Mouse (Mus musculus): ENCODE data around the gene Sgsm3. TPM values are rescaled to one million over a fixed set of nuclear protein-coding genes. Genes with fewer than 3 reads are reported as not detected.

The Sgsm3 gene
- polyA plus RNA-seq, 1 experiment from 2014 or later: 26.8 TPM

DNA sequence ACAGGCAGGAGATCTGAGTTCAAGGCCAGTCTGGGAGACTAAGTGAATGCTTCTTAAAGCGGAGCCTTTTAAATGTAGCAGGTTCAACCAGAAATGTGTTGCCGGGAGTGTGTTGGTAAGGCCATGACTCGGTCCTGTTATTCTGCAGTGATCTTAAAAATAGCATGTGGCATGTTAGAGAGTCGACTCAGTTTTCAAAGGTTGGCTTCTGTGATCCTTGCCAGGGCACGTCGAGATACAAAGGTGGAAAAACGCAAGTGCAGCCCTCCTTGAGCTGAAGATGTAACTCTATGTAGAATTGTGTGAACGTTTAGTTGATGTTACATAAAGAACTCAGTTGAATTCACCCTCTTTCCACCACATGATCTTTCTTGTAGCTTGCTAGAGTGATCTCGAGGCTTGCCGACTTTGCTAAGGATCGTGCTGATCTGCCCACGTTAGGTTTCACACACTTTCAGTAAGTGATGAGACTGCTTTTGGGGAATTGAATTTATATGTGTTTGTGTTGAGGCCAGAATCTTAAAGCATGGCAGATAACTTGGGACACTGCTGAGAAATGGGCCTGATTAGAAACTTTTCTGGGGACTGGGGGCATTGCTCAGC lies 21.6 kb upstream of the Sgsm3 start:
- Histone ChIP-seq H3K9me3 (ENCODE audit: control insufficient read depth, low read length) (no peaks in the 10 kb centered on the region), H3K27ac (ENCODE audit: low read depth, low read length) (no peak overlapping the region), H3K4me3 (ENCODE audit: low read depth, low read length) (no peak overlapping the region), H3K36me3 (ENCODE audit: control insufficient read depth, insufficient read depth, low read length) (peaks cover 27% of the 10 kb centered on the region), H3K27me3 (ENCODE audit: control insufficient read depth, insufficient read depth, low read length) (no peaks in the 10 kb centered on the region), H3K4me2 (no peak overlapping the region), H3K4me1 (ENCODE audit: control insufficient read depth, insufficient read depth, low read length) (peaks cover 3% of the 10 kb centered on the region; the same call in 1 of the 2 replicates), H3K9ac (ENCODE audit: low read length) (no peak overlapping the region)
- WGBS: 94% methylated on average over 12 of the region's 12 CpGs
- DNase-seq (ENCODE audit: low spot score, missing footprints) (peak; percentile 31), ATAC-seq (ENCODE audit: low FRiP score) (no peak)

- no peak overlapping the region for H3K9ac ChIP-seq (ENCODE audit: low read length)
- no peaks in the 10 kb centered on the region for H3K9me3 ChIP-seq (ENCODE audit: control insufficient read depth, low read length)
- no peak overlapping the region for H3K4me3 ChIP-seq (ENCODE audit: low read depth, low read length)
- H3K4me1 ChIP-seq (ENCODE audit: control insufficient read depth, insufficient read depth, low read length): no peaks in the 10 kb centered on the region
- 93% methylated on average over 1 of the region's 1 CpGs for WGBS
- no peak overlapping the region for H3K4me2 ChIP-seq
- peaks cover 30% of the 10 kb centered on the region for H3K36me3 ChIP-seq (ENCODE audit: control insufficient read depth, insufficient read depth, low read length)
- ATAC-seq (ENCODE audit: low FRiP score) (no peak), DNase-seq (ENCODE audit: low spot score, missing footprints) (no peak)
- no peaks in the 10 kb centered on the region for H3K27me3 ChIP-seq (ENCODE audit: control insufficient read depth, insufficient read depth, low read length)
- H3K27ac ChIP-seq (ENCODE audit: low read depth, low read length): no peak overlapping the region
Observed at GRCm38 (mm10) chr15:80969371-80969770, 8.2 kb upstream of the Sgsm3 start.

GRCm38 (mm10) chr15:80974311-80974710 lies 3.3 kb upstream of the Sgsm3 start:
- DNase-seq (ENCODE audit: low spot score, missing footprints): no peak
- 62% methylated on average over 5 of the region's 5 CpGs for WGBS

GRCm38 (mm10) chr15:80975666-80976065 lies 1.9 kb upstream of the Sgsm3 start:
- Histone ChIP-seq H3K9me3 (ENCODE audit: control insufficient read depth, low read length) (no peaks in the 10 kb centered on the region), H3K36me3 (ENCODE audit: control insufficient read depth, insufficient read depth, low read length) (no peaks in the 10 kb centered on the region), H3K4me3 (ENCODE audit: low read depth, low read length) (no peak overlapping the region), H3K9ac (ENCODE audit: low read length) (no peak overlapping the region), H3K4me2 (no peak overlapping the region), H3K27ac (ENCODE audit: low read depth, low read length) (no peak overlapping the region), H3K4me1 (ENCODE audit: control insufficient read depth, insufficient read depth, low read length) (0 out of 2 replicates have a peak, but pooled peaks cover 3% of the 10 kb centered on the region), H3K27me3 (ENCODE audit: control insufficient read depth, insufficient read depth, low read length) (no peaks in the 10 kb centered on the region)
- ATAC-seq (ENCODE audit: low FRiP score): no peak
- no peak for DNase-seq (ENCODE audit: low spot score, missing footprints)
- WGBS: 87% methylated on average over 3 of the region's 3 CpGs

More at GRCm38 (mm10) chr15:80974311-80974710, 3.3 kb upstream of the Sgsm3 start:
- Histone ChIP-seq H3K27ac (ENCODE audit: low read depth, low read length) (no peak overlapping the region), H3K4me1 (ENCODE audit: control insufficient read depth, insufficient read depth, low read length) (0 out of 2 replicates have a peak, but pooled peaks cover 3% of the 10 kb centered on the region), H3K27me3 (ENCODE audit: control insufficient read depth, insufficient read depth, low read length) (no peaks in the 10 kb centered on the region), H3K9ac (ENCODE audit: low read length) (no peak overlapping the region), H3K4me2 (no peak overlapping the region), H3K36me3 (ENCODE audit: control insufficient read depth, insufficient read depth, low read length) (peaks cover 5% of the 10 kb centered on the region; the same call in 1 of the 2 replicates), H3K4me3 (ENCODE audit: low read depth, low read length) (no peak overlapping the region), H3K9me3 (ENCODE audit: control insufficient read depth, low read length) (no peaks in the 10 kb centered on the region)
- no peak for ATAC-seq (ENCODE audit: low FRiP score)

- H3K27ac ChIP-seq (ENCODE audit: low read depth, low read length): no peak overlapping the region
- ATAC-seq (ENCODE audit: low FRiP score): no peak
- no peaks in the 10 kb centered on the region for H3K27me3 ChIP-seq (ENCODE audit: control insufficient read depth, insufficient read depth, low read length)
- no peaks in the 10 kb centered on the region for H3K36me3 ChIP-seq (ENCODE audit: control insufficient read depth, insufficient read depth, low read length)
- no peak overlapping the region for H3K4me2 ChIP-seq
- WGBS: 88% methylated on average over 4 of the region's 4 CpGs
- no peak overlapping the region for H3K9ac ChIP-seq (ENCODE audit: low read length)
- DNase-seq (ENCODE audit: low spot score, missing footprints): no peak
- no peaks in the 10 kb centered on the region for H3K9me3 ChIP-seq (ENCODE audit: control insufficient read depth, low read length)
- 0 out of 2 replicates have a peak, but pooled peaks cover 3% of the 10 kb centered on the region for H3K4me1 ChIP-seq (ENCODE audit: control insufficient read depth, insufficient read depth, low read length)
- H3K4me3 ChIP-seq (ENCODE audit: low read depth, low read length): no peak overlapping the region
Observed at GRCm38 (mm10) chr15:80979611-80980010, 2.0 kb downstream of the Sgsm3 start.

GRCm38 (mm10) chr15:80981176-80981575 lies 3.6 kb downstream of the Sgsm3 start:
- H3K36me3 ChIP-seq (ENCODE audit: control insufficient read depth, insufficient read depth, low read length): no peaks in the 10 kb centered on the region
- H3K4me2 ChIP-seq: no peak overlapping the region
- no peak overlapping the region for H3K27ac ChIP-seq (ENCODE audit: low read depth, low read length)
- no peaks in the 10 kb centered on the region for H3K27me3 ChIP-seq (ENCODE audit: control insufficient read depth, insufficient read depth, low read length)
- no peaks in the 10 kb centered on the region for H3K9me3 ChIP-seq (ENCODE audit: control insufficient read depth, low read length)
- WGBS: 91% methylated on average over 4 of the region's 4 CpGs
- 0 out of 2 replicates have a peak, but pooled peaks cover 3% of the 10 kb centered on the region for H3K4me1 ChIP-seq (ENCODE audit: control insufficient read depth, insufficient read depth, low read length)
- H3K9ac ChIP-seq (ENCODE audit: low read length): no peak overlapping the region
- no peak for ATAC-seq (ENCODE audit: low FRiP score)
- H3K4me3 ChIP-seq (ENCODE audit: low read depth, low read length): no peak overlapping the region
- DNase-seq (ENCODE audit: low spot score, missing footprints): no peak

- DNase-seq (ENCODE audit: low spot score, missing footprints) (no peak), ATAC-seq (ENCODE audit: low FRiP score) (no peak)
- H3K27ac ChIP-seq (ENCODE audit: low read depth, low read length): no peak overlapping the region
- H3K27me3 ChIP-seq (ENCODE audit: control insufficient read depth, insufficient read depth, low read length): no peaks in the 10 kb centered on the region
- no peak overlapping the region for H3K4me3 ChIP-seq (ENCODE audit: low read depth, low read length)
- 83% methylated on average over 2 of the region's 2 CpGs for WGBS
- no peak overlapping the region for H3K4me2 ChIP-seq
- H3K4me1 ChIP-seq (ENCODE audit: control insufficient read depth, insufficient read depth, low read length): 0 out of 2 replicates have a peak, but pooled peaks cover 2% of the 10 kb centered on the region
- H3K36me3 ChIP-seq (ENCODE audit: control insufficient read depth, insufficient read depth, low read length): no peaks in the 10 kb centered on the region
- H3K9me3 ChIP-seq (ENCODE audit: control insufficient read depth, low read length): no peaks in the 10 kb centered on the region
- H3K9ac ChIP-seq (ENCODE audit: low read length): no peak overlapping the region
Observed at GRCm38 (mm10) chr15:80983264-80983663, 5.7 kb downstream of the Sgsm3 start.

GRCm38 (mm10) chr15:80988331-80988730 lies 10.8 kb downstream of the Sgsm3 start:
- Histone ChIP-seq H3K9me3 (ENCODE audit: control insufficient read depth, low read length) (no peaks in the 10 kb centered on the region), H3K4me1 (ENCODE audit: control insufficient read depth, insufficient read depth, low read length) (no peaks in the 10 kb centered on the region), H3K9ac (ENCODE audit: low read length) (no peak overlapping the region), H3K36me3 (ENCODE audit: control insufficient read depth, insufficient read depth, low read length) (no peaks in the 10 kb centered on the region), H3K27ac (ENCODE audit: low read depth, low read length) (no peak overlapping the region), H3K27me3 (ENCODE audit: control insufficient read depth, insufficient read depth, low read length) (no peaks in the 10 kb centered on the region), H3K4me2 (no peak overlapping the region), H3K4me3 (ENCODE audit: low read depth, low read length) (no peak overlapping the region)
- WGBS: 52% methylated on average over 1 of the region's 1 CpGs
- DNase-seq (ENCODE audit: low spot score, missing footprints): no peak
- ATAC-seq (ENCODE audit: low FRiP score): no peak

GRCm38 (mm10) chr15:80989712-80990111 lies 12.1 kb downstream of the Sgsm3 start:
- H3K4me3 ChIP-seq (ENCODE audit: low read depth, low read length): no peak overlapping the region
- ATAC-seq (ENCODE audit: low FRiP score) (no peak), DNase-seq (ENCODE audit: low spot score, missing footprints) (no peak)
- WGBS: 76% methylated on average over 3 of the region's 3 CpGs
- H3K4me2 ChIP-seq: no peak overlapping the region
- no peak overlapping the region for H3K9ac ChIP-seq (ENCODE audit: low read length)
- H3K27ac ChIP-seq (ENCODE audit: low read depth, low read length): no peak overlapping the region
- no peaks in the 10 kb centered on the region for H3K27me3 ChIP-seq (ENCODE audit: control insufficient read depth, insufficient read depth, low read length)
- H3K36me3 ChIP-seq (ENCODE audit: control insufficient read depth, insufficient read depth, low read length): no peaks in the 10 kb centered on the region
- no peaks in the 10 kb centered on the region for H3K9me3 ChIP-seq (ENCODE audit: control insufficient read depth, low read length)
- no peaks in the 10 kb centered on the region for H3K4me1 ChIP-seq (ENCODE audit: control insufficient read depth, insufficient read depth, low read length)
